Mouse (Mus musculus): ENCODE measurements at regions not wholly inside any gene's neighbourhood (a gene's known extent, or its start where the extent isn't known, plus 50 kb on each side); places are given as distances from the start of the nearest gene placed in this dataset.

DNA sequence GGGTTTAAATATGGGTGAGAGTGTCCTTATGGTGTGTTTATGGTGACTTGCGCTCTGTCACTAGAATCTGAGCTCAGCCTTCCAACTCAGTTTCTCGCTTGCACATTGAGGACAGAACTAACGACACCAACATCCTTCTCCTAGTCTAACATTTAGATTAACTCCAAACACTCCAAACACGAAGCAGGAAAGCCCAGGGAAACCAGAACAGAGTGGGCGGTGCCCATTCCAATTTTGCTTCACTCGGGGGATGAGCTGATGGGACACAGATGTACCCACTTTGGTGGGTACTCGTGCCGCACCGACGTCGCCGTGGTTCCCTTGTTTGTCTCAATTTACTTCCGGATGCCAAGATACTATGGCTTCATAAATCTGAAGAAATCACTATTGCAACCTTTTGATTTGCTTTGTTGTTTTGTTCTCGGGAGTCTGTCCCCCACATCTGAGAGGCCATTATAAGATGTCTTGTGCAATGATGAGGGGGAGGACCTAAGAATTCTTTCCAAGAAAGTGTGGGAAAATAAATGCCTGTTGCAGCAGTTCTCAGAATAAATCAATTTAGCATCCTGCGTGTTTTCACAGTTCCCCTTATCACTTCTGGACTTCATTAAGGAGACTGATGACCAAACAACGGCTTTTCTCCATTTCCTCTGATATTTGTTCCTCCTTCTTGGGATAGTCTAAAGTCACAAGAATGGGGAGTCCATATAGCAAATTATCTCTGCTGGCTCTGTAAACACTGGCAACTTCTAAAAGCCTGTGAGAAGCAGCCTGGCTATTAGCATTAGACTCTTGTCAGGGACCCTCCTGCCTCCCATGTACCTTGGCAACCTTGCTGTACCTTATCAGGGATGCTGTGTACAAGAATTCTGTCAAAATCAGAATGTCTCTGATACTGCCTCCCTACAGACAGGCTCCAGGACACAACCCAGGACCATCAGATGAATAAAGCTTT lies 96.2 kb upstream of the Klf9 start:
- ATAC-seq (replicated peaks; ENCODE audit: poor library complexity, severe bottlenecking) = no peak

DNA sequence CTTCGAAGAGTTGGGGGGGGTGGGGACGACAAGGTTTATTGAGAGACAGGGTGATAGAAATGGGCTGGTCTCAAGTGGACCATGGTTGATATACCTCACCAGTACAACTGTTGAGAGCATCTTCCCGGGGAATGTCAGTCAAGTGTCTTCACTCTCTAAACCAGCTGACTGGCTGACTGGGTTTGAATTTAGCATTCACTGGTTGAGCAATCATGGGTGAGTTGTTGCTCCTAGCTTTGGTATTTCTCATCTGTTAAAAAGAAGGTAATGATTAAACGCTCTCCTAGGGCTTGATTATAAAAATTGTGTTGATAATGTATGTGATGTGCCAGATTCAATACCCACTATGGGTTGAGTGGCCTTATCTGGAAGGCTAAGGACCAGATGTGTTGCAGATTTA lies 89.6 kb upstream of the Klf9 start:
- ATAC-seq (replicated peaks; ENCODE audit: poor library complexity, severe bottlenecking) = no peak

DNA sequence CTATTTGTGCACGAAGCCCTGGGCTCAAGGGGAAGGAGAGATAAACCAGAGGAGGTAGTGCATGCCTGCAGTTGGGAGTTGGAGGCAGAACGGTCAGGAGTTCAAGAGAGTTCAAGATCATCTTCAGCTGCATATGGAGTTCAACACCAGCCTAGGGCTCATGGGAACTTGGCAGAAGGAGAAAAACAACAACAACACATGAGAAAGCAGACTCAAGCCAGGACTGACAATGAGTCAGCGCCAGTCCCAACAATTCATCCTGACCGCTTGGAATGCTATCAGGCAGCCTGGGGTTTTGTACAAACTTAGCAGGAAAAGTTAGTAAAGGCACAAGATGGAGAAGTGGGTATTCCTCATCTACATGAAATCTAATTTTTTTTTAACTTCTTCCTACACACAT lies 86.6 kb upstream of the Klf9 start:
- ATAC-seq (replicated peaks; ENCODE audit: poor library complexity, severe bottlenecking) = no peak

DNA sequence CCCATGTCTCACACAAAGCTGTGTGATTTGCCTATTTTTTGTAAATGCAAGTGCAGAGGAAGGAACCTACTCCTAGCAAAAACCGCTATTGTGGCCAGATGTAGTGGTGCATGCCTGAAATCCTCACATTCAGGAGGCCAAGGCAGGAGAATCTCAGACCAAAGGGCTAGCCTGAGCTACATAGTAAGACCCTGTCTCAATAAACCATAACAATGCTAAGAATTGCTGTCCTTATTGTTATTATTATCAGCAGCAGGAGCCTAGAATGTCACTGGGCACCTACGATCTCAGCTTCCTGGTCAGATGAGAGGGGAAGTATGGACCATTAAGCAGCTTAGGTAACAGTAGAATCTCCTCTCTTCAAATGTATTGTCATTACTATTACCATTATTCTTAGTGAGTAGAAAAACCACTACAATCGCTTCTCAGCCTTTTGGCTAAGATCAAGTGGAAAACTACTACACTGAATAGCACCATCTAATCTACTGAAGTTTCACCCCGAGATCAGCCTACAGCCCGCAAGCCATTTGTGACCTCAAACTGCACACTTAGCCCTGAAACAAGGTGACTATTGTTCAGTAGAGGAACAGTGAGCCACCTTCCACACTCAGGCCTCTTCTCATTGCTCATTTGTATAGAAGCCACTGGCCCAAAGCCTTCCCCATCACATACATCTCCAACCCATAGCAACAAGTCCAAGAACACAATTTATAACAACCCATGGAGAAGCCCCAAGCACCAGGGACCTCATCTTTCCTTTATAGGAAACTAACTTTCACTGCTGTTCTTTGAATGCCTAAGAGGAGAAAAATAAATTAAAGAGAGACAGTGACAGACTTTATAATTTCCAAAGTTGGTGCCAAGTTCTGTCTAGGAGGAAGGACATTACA lies 84.9 kb upstream of the Klf9 start:
- no peak for ATAC-seq (replicated peaks; ENCODE audit: poor library complexity, severe bottlenecking)

DNA sequence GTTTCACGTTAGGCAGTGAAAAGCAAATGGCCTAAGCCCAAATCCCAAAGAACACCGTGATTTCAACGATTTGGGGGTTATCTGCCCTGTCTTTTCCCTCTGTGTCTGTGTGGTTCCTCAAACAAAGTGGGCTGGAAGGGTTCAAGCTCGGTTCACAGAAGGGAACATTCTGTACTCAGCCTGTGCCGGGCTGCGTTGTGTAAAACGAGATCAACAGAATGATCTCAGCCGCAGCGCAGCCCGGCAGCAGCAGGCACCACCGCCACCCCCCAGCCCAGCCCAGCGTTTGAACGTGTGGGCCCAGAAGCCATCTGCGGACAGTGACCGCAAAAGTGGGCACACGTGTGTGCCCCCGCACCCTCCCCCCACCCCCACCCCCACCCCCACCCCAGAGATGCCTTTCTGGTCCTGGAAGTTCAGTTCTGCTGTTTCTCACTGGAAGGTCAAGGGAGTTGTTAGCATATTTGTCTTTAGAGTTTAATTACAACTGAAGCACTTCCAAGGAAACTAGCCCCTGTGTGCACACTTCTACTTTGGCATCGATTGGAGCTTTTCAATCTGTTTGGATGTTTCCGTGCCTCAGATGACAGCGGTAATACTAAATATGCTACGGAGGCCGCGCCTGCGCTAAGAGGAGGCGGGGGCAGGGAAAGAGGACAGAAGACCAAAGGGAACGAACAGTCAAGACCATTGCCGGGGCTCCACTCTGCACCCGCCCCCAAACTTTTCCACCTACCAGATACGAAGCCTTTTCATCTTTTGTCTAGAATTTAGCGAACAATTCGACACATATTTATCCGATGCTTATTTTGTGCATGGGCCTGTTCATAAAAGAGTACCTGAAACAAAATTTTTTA lies 83.9 kb upstream of the Klf9 start:
- peak; percentile 83 for ATAC-seq (replicated peaks; ENCODE audit: poor library complexity, severe bottlenecking)

DNA sequence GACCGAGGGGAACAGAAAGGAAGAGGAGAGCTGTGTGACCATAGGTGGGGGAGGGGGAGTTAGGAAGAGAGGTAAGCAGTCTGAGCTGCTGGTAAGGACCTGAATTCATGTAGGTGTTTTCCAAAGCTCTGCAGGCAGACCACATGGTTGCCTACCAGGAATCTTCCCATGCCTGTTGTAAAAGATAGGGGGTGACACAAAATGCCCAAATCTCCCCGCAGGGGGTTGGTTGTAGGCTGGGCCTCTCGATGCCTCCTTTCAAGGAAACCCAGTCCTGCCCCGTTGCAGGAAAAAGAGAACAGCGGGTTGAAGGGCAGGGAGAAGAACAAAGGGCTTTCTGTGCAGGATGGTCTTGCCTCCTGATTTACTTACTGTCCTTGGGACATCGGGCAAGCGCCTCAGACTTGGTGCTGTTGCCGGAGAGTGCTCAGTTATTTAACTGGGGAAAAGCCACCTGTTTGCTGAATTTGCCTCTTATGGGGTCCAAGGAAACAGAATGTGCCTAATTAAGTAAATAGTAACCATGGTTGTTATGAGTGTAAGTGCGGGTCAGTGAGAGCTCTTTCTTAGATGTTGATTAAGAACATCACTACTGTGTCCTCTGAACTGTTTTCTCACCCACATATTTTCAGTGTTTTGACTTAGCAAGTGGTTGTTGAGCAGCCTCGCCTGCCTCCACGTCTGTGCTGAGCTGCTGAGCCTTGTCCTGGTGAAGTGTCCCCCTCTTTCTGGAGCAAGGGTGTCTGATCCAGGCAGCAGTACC lies 83.1 kb upstream of the Klf9 start:
- peak; percentile 43; the same call in 1 of the 2 replicates for ATAC-seq (replicated peaks; ENCODE audit: poor library complexity, severe bottlenecking)

DNA sequence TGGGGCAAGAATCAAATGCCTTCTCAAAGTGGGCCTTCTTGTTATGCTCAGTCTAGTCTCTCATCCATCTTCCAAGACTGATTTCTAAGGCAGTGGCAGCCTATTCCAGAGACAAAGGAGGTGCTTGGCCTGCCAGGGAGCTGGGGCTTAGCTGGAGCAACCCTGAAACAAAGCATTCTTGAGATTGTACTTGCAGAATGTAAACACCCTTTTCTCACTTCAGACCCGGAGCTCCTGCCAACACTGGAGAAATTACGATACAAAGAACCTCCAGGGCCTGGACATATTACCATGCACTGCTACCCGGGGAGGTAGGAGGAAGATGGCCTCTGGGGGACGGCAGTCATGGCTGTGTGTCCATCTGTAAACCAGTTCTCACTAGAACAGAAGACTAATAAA lies 82.5 kb upstream of the Klf9 start:
- no peak for ATAC-seq (replicated peaks; ENCODE audit: poor library complexity, severe bottlenecking)

DNA sequence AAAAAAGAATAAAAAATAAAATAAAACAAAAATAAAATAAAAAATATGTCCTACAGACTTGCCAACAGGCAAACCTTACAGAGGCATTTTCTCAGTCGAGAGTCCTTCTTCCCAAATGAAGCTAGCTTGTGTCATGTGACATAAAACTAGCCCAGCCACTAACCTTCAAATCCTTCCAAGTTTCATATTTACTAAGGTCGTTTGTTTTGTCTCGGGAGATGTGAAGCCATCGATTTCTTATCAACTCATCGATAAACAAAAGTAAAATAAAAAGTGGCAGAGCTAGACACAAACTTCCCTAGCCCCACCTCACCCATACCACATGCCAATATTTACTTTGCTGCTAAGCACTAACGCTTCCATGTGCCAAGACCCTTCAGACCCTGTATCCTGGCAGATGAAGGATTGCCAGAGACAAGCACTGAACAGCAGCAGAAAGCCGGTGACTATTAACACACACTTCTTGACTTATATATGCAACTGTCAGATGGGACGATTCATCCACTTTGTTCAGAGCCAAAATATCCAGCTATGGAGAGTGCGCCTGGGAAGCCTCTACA lies 79.9 kb upstream of the Klf9 start:
- no peak for ATAC-seq (replicated peaks; ENCODE audit: poor library complexity, severe bottlenecking)

DNA sequence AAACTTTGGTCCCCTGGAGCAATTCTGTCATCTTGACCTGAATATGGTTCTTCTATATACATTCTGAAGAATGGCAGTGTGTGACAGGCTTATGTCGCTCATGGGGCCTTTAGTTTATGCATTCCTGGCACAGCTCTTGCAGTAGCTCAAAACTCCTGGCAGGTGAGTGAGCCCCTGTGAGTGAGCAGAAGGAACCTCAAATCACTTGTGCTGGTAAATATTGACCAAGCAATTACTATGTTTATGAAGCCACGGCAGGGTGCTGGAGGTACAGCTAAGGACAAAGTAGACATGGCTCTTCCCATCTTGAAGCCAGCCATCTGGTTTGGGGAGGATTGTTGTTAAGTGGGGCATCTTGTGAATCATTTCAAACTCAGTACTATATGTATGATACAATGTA lies 79.1 kb upstream of the Klf9 start:
- ATAC-seq (replicated peaks; ENCODE audit: poor library complexity, severe bottlenecking) = no peak

DNA sequence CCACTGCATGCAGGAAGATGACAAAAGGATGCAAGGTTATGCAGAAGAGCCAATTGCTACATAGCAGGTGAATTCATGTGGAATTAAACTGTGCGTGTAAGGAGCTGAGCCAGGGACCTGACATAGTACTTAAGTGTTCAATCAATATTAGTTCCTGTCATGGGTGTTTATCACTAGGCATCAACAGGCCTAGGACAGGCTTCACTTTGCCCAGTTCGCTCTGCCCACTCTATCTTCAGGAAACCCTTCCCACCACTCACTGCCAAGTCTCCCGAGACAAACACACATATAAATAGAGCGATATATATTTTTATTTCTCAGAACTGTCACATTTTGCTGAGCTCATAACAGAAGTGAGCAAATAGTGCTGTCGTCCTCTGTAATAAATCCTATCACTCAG lies 78.2 kb upstream of the Klf9 start:
- no peak for ATAC-seq (replicated peaks; ENCODE audit: poor library complexity, severe bottlenecking)

DNA sequence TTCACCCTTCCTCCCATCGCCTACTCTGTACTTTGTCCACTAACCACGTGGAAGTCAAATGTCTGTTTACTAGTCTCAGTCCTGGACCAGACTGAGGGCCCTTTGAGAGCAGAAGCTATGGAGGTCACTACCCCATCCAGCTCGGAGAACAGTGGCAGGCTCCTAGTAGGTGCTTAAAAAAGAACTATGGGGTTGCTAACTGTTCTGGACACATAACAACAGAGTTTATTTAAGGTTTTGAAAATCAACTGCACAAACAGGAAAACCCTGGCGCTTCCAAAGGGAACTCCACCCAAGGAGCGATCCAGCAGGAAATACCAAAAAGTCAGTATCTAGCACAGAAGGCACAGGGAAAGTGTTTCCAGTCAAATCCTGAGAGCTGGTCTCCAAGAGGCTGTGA lies 75.5 kb upstream of the Klf9 start:
- no peak for ATAC-seq (replicated peaks; ENCODE audit: poor library complexity, severe bottlenecking)

DNA sequence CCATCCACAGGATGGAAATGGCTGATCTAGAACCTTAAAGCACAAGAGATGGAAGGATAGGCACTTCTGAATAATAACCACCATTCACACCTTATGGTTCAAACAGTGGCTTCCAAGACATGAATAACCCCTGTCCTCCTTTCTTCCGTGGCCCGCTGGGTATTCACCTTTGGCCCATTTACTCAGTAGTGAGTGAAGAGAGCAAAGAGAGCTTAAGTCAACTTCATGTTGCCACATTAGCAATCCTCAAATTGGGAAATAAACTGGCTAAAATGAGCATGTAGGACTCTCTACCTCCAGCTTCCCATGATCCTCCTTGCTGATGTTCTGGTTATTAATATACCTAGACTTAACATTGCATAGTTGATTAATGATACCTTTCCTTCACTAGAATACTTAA lies 74.3 kb upstream of the Klf9 start:
- no peak for ATAC-seq (replicated peaks; ENCODE audit: poor library complexity, severe bottlenecking)

DNA sequence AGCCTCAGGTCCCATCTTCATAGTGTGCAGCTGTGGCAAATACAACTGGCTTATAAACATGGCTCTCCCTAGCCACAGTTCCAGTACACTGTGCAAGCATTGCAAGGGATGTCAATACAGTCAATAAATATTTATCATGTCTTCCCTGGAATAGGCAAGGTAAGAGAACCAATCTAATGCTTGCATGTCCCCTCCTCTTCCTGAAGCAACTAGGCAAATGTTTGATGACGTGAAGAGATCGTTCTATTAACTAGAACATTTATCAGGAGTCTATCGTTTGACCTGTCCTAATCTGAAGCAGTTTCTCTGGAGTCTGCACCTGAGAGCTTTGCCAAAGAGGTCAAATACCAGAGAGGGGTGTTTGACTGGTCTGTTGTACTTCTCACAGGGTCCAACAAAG lies 72.4 kb upstream of the Klf9 start:
- ATAC-seq (replicated peaks; ENCODE audit: poor library complexity, severe bottlenecking) = no peak

DNA sequence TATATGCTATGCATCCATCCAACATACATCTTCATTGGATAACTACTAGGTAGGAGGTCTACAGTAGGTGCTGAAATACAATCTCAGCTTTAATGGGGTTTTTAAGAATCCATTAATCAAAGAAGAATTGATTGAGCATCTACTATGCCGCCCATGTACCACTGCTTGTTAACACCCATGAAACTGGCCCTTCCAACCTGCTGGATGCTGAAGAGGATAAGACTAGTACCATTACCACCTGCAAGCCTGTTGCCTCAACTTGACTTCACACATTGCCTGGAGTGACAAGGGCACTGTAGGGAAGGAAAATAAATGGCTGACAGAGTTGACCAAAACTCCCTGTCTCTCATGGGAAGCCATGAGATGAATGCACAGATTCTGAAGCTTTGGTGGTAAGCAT lies 71.4 kb upstream of the Klf9 start:
- no peak for ATAC-seq (replicated peaks; ENCODE audit: poor library complexity, severe bottlenecking)

DNA sequence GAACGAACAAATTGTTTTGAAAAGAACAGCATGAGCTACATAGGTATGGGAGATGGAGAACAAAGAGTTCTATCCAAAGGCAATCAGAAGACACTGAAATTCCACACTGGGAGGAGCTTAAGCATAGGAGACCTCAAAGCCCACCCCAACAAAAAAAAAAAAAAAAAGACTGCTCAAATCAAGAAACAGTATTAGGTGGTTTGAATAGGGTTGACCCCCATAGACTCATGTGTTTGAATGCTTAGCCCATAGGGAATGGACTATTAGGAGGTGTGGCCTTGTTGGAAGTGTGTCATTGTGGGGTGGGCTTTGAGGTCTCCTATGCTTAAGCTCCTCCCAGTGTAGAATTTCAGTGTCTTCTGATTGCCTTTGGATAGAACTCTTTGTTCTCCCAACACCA lies 70.0 kb upstream of the Klf9 start:
- no peak for ATAC-seq (replicated peaks; ENCODE audit: poor library complexity, severe bottlenecking)

DNA sequence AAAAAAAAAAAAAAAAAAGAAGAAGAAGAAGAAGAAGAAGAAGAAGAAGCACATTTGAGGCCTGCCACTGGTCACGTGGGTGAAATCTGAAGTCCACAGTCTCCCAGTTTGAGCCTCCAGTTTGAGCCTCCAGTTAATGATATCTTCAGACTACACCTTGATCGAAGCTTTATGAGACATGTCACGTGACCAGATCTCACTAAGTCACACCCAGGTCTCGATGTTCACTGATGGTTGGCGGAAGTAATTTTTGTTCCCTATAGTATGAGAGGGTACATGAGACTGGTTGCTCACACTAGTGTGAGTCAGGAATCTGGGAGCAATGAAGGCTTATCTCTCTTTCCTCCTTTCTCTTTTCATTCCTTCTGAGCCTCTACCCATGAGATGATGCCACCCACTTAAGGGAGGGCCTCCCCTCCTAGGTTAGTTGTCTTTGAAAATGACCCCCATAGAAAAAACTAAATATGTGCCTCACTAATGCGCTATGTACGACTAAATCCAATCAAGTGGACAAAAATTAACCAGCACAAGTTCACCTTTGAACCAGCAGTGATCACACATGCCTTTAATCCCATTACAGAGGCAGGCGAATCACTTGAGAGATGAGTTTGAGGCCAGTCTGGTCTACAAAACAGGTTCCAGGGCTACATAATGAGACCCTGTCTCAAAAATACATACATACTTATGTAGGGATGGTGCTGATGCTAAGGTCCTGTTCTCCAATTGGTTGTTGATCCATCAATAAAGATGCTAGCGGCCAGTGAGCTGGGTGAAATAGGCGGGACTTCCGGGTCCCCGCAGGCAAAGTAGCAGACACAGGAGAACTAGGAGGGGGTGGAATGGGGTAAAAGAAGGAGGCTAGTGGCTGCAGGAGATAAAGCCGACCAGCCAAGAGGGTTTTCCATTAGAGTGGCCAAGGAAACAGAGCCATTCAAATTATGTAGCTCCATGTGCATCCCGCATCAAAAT lies 66.1 kb upstream of the Klf9 start:
- no peak for ATAC-seq (replicated peaks; ENCODE audit: poor library complexity, severe bottlenecking)

DNA sequence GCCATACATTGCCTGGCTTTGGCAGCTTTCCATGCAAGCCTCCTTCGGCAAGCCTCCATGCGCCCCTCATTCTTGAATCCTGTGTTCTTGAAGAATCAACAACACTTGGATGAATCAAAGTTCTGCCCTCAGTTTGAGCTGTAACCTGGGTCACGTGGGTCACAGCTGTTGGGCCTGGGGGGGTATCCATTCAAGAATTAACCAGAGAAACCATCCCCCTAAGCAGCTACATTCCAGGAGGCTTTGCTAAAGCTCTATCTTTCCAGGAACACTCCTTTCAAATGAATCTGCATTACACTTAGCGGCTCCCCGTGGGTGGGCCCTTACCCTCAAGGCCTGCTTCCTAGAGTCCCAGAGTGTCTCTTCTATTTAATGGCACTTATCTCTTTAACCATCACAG lies 65.2 kb upstream of the Klf9 start:
- no peak for ATAC-seq (replicated peaks; ENCODE audit: poor library complexity, severe bottlenecking)

DNA sequence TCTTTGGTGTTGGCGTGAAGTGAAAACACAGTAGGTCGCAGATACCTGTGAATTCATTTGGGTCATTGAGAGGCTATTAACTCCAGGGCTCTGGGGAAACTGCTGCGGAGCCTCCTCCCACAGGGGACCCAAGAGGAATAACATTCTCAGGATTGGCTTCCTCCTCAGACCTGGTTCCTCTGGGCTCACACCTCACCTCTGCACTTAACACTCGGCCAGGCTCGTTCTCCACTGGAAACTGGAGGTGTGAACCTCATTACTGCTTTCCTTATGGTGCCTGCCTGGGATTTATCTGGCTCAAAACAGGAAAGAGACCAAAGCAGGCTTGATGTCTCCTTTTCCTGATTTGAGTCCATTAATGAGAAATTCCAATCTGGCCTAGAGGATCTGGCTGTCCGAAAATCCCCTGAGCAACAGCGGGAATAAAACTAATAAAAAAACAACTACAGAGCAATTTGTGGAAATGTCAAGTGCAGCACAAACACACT lies 55.8 kb upstream of the Klf9 start:
- no peak for ATAC-seq (replicated peaks; ENCODE audit: poor library complexity, severe bottlenecking)

Measured in granulocyte monocyte progenitor cell, adult 5-6 weeks (primary cell).